Mouse (Mus musculus): Measurements from ENCODE around the gene Fam102b. TPM values are rescaled to one million over a fixed set of nuclear protein-coding genes. Genes with fewer than 3 reads are reported as not detected.

Fam102b gene
- total RNA-seq (2023) = 13.2 TPM

DNA sequence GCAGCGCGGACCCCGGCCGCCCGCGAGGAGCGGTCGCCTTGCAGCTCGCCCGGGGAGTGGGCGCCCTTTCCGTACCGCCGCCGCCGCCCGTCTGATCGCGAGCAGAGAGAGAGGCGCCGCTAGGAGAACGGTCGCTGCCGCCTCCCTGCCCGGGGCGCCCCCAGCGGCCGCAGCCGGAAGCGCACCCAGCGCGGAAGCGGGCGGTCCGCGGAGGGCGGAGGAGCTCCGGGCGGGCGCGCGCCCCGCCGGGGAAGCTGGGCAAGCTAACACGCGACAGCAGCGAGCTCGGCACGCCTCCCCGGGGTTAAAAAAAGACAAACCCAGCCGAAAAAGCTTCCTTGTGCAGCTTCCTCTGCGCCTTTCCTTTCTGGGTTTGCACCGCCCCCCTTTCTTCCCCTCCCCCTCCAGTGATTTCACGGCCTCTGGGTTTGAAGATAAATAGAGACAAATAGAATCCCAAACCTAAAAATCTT lies at the start of gene Fam102b:
TSS of gene Fam102b (minus strand) at position 93 of the 473 bp plus-strand sequence.

DNA sequence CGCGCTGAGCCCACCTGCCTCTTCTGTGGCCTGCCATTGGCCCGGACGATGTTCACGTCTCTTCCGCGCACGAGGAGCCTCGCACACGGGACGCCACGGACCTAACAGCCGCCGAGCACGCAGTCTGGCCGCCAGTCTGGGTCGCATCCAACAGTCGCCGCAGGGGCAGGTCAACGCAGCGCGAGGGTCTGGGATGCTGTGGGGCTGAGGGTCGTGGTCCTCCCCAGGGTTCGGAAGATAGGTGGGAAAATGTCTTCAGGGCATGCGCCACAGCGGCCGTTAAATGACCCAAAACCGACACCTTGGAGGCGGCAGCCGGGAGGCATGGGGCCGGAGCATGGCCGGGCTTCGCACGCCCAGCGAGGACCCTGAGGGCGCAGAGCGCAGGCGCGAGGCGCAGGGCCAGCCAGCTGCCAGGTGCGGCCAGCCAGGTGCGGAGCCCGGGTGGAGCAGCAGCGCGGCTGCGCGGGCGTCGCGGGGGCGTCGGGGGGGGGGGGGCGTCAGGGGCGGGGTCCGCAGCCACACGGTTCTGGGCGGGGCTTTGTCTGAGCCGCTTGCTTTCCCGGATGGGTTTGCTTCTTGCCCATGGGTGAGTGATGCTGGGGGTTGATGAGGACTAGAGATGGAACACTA lies 87.3 kb downstream of the Fam102b start, which contains the start of gene Gm9857:
TSS of gene Gm9857 (minus strand) at position 445 of the 633 bp plus-strand sequence.

DNA sequence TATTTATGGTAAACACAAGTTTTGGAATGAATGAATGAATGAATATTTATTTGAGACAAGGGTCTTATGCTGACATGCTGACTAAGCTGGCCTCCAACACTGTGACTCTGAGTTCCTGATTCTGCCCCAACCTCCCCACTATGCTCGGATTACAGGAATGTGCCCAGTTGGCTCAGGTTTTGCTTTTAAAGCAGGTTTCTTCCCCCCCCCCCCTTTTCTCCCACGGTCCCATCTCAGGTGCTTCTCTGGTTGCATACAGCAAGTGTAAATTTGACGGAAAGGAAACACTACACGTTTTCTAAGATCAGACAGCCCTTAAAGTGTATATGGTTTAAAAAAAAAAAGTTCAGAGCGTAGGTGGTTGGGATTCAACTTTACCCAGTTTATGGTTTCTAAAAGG lies 87.8 kb downstream of the Fam102b start, which contains the start of gene Henmt1:
TSS of gene Henmt1 (plus strand) at position 301 of the 400 bp plus-strand sequence.

Other genes with a start within 250 kb of the Fam102b start
- gene Stxbp3, start 187.1 kb downstream of the Fam102b start, total RNA-seq (2023) = 58.4 TPM
- gene Fndc7, start 137.6 kb downstream of the Fam102b start, total RNA-seq (2023) = 0.56 TPM
- gene Prpf38b, start 115.9 kb downstream of the Fam102b start, total RNA-seq (2023) = 243 TPM
- gene Henmt1, start 87.7 kb downstream of the Fam102b start, total RNA-seq (2023) = not detected
- gene Gm9857, start 87.2 kb downstream of the Fam102b start, total RNA-seq (2023) = not detected
- not detected for gene Slc25a54, start 52.9 kb upstream of the Fam102b start, total RNA-seq (2023)
- 10.3 TPM for gene Slc25a24, start 95.5 kb upstream of the Fam102b start, total RNA-seq (2023)